Mouse (Mus musculus) left cerebral cortex, postnatal 25 days (tissue): ENCODE data around the gene Dxo. TPM values are rescaled to one million over a fixed set of nuclear protein-coding genes. Genes with fewer than 3 reads are reported as not detected.

Experiments
- DNase-seq, 2 experiments: peaks; one replicate each; pipeline ENCODE4 v3.0.0; 2022; ENCODE audit warnings: low spot score in 2 of 2, mixed read lengths in 1 of 2
- intact Hi-C: fragments of 180-260 bp; cut with DNase I; formaldehyde crosslinking; loops from one replicate; pipeline ENCODE4 v1.15.1; 2025
- microRNA-seq, 2 experiments: library from miRNA; unstranded; fragments of <30 nt; microRNA quantifications; one replicate each; pipeline ENCODE4 v1.2.0; 2022
- total RNA-seq, 2 experiments: library from RNA; stranded (reverse); gene quantifications; 2 replicates each; pipeline ENCODE4 v1.2.3; 2021

Gene Dxo
- total RNA-seq, 2 experiments from 2014 or later = 35.9 to 37.1 TPM

- intact Hi-C loops = no loop called here
- DNase-seq = no peak
Observed at GRCm38 (mm10) chr17:34862416-34863081, 25.7 kb downstream of the Dxo start, which contains the start of gene Cfb. Gene Cfb (minus strand): TSS chr17:34862518.

DNA sequence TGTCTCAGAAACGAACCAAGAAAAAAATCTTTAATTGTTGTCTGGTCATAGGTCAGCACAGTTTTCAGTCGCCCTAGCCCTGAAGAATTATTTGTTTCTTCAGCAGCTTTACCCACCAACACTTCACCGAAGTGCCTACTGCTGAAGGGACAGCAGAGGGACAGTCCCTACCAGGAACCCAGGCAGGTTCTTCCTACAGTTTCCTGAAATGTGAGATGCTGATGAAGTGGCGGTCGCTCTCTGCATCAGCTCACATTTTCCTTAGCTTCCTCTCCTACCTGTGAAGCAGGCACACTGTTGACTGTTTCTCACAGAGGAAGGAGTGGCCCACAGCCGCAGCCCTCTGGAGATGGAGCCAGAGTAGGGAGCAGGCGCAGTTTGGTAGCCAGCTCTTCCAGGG, 29.2 kb downstream of the Dxo start:
- DNase-seq = no peak
- intact Hi-C loops = no loop called here

DNA sequence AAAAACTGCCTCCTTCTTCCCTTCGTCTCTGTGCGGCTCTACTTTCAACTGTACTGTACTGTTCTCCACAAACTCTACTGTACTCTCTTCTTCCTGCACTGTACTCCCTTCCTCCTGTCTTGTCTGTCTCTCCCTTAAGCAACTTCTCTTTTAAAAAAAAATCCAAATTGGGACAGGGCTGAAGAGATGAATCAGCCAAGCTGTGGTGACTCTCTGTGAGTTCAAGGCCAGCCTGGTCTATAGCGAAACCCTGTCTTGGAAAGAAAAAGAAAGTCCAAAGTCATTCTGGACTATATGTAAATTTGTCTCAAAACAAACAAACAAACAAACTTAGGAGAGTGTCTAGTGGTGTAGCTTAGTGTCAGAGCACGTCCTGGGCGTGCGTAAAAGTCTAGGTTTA, 37.5 kb downstream of the Dxo start:
- intact Hi-C loops = no loop called here
- no peak for DNase-seq

DNA sequence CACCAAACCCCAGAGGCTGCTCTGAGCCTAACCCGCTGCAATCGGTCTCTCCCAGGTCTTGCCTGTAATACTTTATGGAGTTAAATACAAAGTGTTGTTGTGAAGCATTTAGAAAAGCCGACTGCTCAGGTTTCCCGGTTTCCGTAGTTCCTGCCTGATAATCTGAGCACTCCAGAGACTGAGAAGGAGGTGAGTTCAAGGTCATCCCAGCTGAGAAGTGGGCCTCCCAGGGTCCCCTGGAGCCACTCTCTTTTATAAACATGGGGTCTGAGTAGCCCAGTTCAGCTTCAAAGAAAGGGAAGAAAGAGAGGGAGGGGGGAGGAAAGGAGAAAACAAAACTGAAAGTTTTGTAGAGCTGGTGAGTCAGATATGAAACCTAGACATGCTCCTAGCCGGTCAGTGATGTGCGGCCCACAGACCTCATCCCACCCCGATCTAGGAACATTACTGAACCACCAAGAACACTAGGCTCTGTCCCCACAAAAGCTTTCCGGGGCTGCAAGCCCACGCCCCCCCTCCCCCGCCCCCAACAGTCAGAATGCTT, 42.6 kb downstream of the Dxo start, which contains the start of gene Zbtb12:
Gene Zbtb12, plus strand, starts transcription at position 148 of the 544 bp plus-strand sequence.
- intact Hi-C loops = no loop called here

GRCm38 (mm10) chr17:34881166-34881565, 44.3 kb downstream of the Dxo start:
- no peak for DNase-seq
- intact Hi-C loops = no loop called here

More for the DNA sequence above, 42.6 kb downstream of the Dxo start, which contains the start of gene Zbtb12:
- no peak for DNase-seq

DNA sequence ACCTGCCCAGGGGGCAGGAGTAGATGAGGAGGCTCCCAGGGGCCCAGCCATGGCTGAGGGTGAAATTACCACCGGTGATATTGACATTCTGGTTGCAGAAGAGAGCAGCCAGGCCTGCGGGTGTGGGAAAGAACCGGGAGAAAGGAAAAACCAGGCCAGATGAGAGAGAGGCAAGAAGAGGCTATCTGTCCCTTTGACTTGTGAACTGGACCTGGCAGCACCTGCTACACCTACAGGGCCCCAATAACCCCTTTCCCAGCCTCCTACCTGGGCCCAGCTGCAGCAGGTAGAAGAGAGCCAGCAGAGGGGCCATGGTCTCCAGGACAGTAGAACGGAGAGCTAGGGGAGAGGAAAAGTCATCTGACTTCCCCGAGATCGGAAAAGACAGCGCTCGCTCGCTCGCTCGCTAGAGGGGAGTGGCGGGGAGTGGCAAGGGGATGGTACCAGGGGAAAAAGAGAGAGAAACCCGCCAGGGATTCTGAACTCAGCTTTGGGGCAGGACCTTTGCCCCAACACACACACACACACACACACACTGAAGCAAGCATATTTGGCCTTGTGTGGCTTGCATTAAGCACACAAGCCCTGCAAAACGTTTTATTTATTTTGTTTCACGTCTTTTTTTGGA, 45.0 kb downstream of the Dxo start, which contains the start of gene Gm20547:
Gene Gm20547, minus strand, starts transcription at position 360 of the 628 bp plus-strand sequence.
- no peak for DNase-seq
- intact Hi-C loops = no loop called here

DNA sequence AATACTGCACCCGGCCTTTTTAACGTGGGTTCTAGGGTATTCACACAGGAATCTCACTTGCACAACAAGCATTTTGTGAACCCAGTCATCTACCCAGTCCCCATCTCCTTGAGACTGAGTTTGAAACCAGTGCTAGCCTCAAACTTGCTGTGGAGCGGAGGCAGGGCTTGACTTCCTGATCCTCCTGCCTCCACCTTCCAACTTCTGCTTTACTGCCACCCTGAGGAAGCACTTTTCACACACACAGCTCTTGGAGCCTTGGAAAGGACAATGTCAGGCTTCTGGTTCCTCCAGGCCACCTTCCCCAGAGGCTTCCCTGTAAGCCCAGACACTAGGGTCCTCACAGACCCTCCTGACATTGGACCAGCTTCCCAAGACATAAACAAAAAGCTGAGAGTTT, 46.5 kb downstream of the Dxo start:
- DNase-seq = no peak
- intact Hi-C loops = no loop called here

DNA sequence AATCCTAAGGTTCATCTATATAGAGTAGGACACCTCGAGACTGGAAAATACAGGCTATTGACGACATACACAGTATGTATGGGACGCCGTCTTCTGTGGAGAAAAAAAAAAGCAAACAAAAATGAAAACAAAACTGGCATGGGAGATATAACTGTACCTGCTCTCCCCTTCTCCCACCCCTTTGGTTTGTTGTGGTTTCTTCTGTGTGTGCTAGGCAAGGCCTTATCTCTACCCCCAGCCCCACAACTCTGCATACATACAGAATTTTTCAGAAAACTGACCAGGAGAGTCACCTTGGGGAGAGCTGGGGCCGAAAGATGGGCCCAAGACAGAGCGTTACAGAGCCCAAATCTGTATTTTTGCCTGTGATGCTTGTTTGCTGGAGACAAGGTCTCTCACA, 47.9 kb downstream of the Dxo start:
- intact Hi-C loops = no loop called here
- DNase-seq = no peak

GRCm38 (mm10) chr17:34885615-34886014, 48.8 kb downstream of the Dxo start:
- intact Hi-C loops = no loop called here
- DNase-seq = no peak

GRCm38 (mm10) chr17:34887942-34888341, 51.1 kb downstream of the Dxo start:
- intact Hi-C loops = no loop called here
- DNase-seq = no peak

Small RNA genes lying within 50 kb of the gene (microRNA-seq; reads per million reads assigned to microRNA genes)
- gene Mir6970 (0.50 to 3.4 reads per million in 2 experiments), gene Mir6971 (2.4 to 4.0 reads per million in 2 experiments), gene Mir6972 (0 reads per million in 2 experiments)

Other genes starting within 250 kb of the Dxo start
- 1 to 10 TPM; 1.9 to 2.9 TPM for gene Gpsm3, start 247.2 kb upstream of the Dxo start, total RNA-seq
- 10 to 100 TPM; 52.7 to 56.1 TPM for gene Pbx2, start 245.8 kb upstream of the Dxo start, total RNA-seq
- under 1 TPM; 0.55 to 0.71 TPM for gene Ager, start 239.2 kb upstream of the Dxo start, total RNA-seq
- gene Rnf5, start 233.3 kb upstream of the Dxo start, total RNA-seq = 10 to 100 TPM; 71.4 to 76.3 TPM
- gene Agpat1, start 232.8 kb upstream of the Dxo start, total RNA-seq = 100 to 1,000 TPM; 169 to 174 TPM
- gene Egfl8, start 221.0 kb upstream of the Dxo start, total RNA-seq = 1 to 10 TPM; 3.9 to 5.1 TPM
- gene Ppt2, start 208.5 kb upstream of the Dxo start, total RNA-seq = 10 to 100 TPM; 45.8 to 46.4 TPM
- 100 to 1,000 TPM; 171 to 183 TPM for gene Prrt1, start 207.5 kb upstream of the Dxo start, total RNA-seq
- 10 to 100 TPM; 12.0 to 17.0 TPM for gene Fkbpl, start 192.3 kb upstream of the Dxo start, total RNA-seq
- gene Atf6b, start 189.9 kb upstream of the Dxo start, total RNA-seq = 10 to 100 TPM; 72.7 to 72.8 TPM
- 1 to 10 TPM; 1.2 to 1.6 TPM for gene Tnxb, start 166.5 kb upstream of the Dxo start, total RNA-seq
- gene C4b, start 93.1 kb upstream of the Dxo start, total RNA-seq = 10 to 100 TPM in 1 of 2 experiments, 1 to 10 TPM in 1; 7.6 to 10.3 TPM
- not detected for gene Cyp21a1, start 32.5 kb upstream of the Dxo start, total RNA-seq
- 10 to 100 TPM; 52.2 to 57.6 TPM for gene Stk19, start 74 bp upstream of the Dxo start, total RNA-seq
- 10 to 100 TPM; 64.0 to 65.9 TPM for gene Skiv2l, start 13.2 kb downstream of the Dxo start, total RNA-seq
- 10 to 100 TPM; 30.9 to 37.9 TPM for gene Nelfe, start 13.4 kb downstream of the Dxo start, total RNA-seq
- under 1 TPM in 1 of 2 experiments, not detected in 1; 0.30 TPM for gene Cfb, start 25.5 kb downstream of the Dxo start, total RNA-seq
- 1 to 10 TPM; 6.9 to 7.3 TPM for gene Zbtb12, start 42.5 kb downstream of the Dxo start, total RNA-seq
- gene Gm20547, start 45.0 kb downstream of the Dxo start, total RNA-seq = not detected
- 1 to 10 TPM; 1.5 to 3.6 TPM for gene C2, start 61.2 kb downstream of the Dxo start, total RNA-seq
- 100 to 1,000 TPM; 166 to 167 TPM for gene Ehmt2, start 61.5 kb downstream of the Dxo start, total RNA-seq
- under 1 TPM; 0.55 to 0.66 TPM for gene Slc44a4, start 77.4 kb downstream of the Dxo start, total RNA-seq
- 10 to 100 TPM; 42.9 to 44.0 TPM for gene Neu1, start 94.2 kb downstream of the Dxo start, total RNA-seq
- 10 to 100 TPM in 1 of 2 experiments, 1 to 10 TPM in 1; 9.9 to 15.0 TPM for gene Hspa1b, start 122.2 kb downstream of the Dxo start, total RNA-seq
- gene Gm20481, start 132.9 kb downstream of the Dxo start, total RNA-seq = not detected
- 10 to 100 TPM; 10.8 to 12.6 TPM for gene Hspa1a, start 135.1 kb downstream of the Dxo start, total RNA-seq
- under 1 TPM; 0.27 to 0.34 TPM for gene Hspa1l, start 135.7 kb downstream of the Dxo start, total RNA-seq
- gene Lsm2, start 144.8 kb downstream of the Dxo start, total RNA-seq = 10 to 100 TPM; 17.3 to 18.0 TPM
- gene Vars, start 164.0 kb downstream of the Dxo start, total RNA-seq = 10 to 100 TPM; 38.0 to 44.7 TPM
- under 1 TPM; 0.30 to 0.37 TPM for gene Vwa7, start 179.6 kb downstream of the Dxo start, total RNA-seq
- gene Sapcd1, start 191.0 kb downstream of the Dxo start, total RNA-seq = under 1 TPM; 0.60 to 0.83 TPM
- gene Msh5, start 209.7 kb downstream of the Dxo start, total RNA-seq = under 1 TPM; 0.76 to 0.96 TPM
- 10 to 100 TPM in 1 of 2 experiments, 1 to 10 TPM in 1; 9.9 to 11.6 TPM for gene Clic1, start 212.9 kb downstream of the Dxo start, total RNA-seq
- gene Ddah2, start 222.0 kb downstream of the Dxo start, total RNA-seq = 10 to 100 TPM; 12.1 to 12.5 TPM
- gene Ly6g6c, start 228.4 kb downstream of the Dxo start, total RNA-seq = not detected
- gene Mpig6b, start 229.2 kb downstream of the Dxo start, total RNA-seq = not detected
- 1 to 10 TPM; 2.4 to 2.7 TPM for gene Ly6g6e, start 239.9 kb downstream of the Dxo start, total RNA-seq
- gene Ly6g6d, start 241.0 kb downstream of the Dxo start, total RNA-seq = 1 to 10 TPM in 1 of 2 experiments, under 1 TPM in 1; 0.69 to 1.9 TPM
- gene Ly6g6f, start 248.6 kb downstream of the Dxo start, total RNA-seq = not detected